Mouse (Mus musculus): ENCODE measurements around the gene Chrm4. TPM values are rescaled to one million over a fixed set of nuclear protein-coding genes. Genes with fewer than 3 reads are reported as not detected.

Chrm4 gene
- polyA plus RNA-seq, 1 experiment from 2014 or later, result 0.12 TPM

Small RNA genes lying within 50 kb of the gene (microRNA-seq; reads per million reads assigned to microRNA genes)
- gene Mir6999, result not detected

Other genes with a start within 250 kb of the Chrm4 start
- 20.6 and 21.6 TPM in 2 replicates for gene Atg13, start 216.7 kb upstream of the Chrm4 start, polyA plus RNA-seq (2016; fragmentation: Nextera tagmentation; extraction: Ambion mirVana)
- gene Harbi1, start 216.4 kb upstream of the Chrm4 start, polyA plus RNA-seq (2016; fragmentation: Nextera tagmentation; extraction: Ambion mirVana), result 22.9 and 23.2 TPM in 2 replicates
- gene Ambra1, start 197.1 kb upstream of the Chrm4 start, polyA plus RNA-seq (2016; fragmentation: Nextera tagmentation; extraction: Ambion mirVana), result 21.5 and 23.2 TPM in 2 replicates
- 1,773 and 1,865 TPM in 2 replicates for gene Mdk, start 5.0 kb downstream of the Chrm4 start, polyA plus RNA-seq (2016; fragmentation: Nextera tagmentation; extraction: Ambion mirVana)
- gene Gm9821, start 18.5 kb downstream of the Chrm4 start, polyA plus RNA-seq (2016; fragmentation: Nextera tagmentation; extraction: Ambion mirVana), result 0.44 and 0.52 TPM in 2 replicates
- 35.1 and 39.1 TPM in 2 replicates for gene Dgkz, start 48.6 kb downstream of the Chrm4 start, polyA plus RNA-seq (2016; fragmentation: Nextera tagmentation; extraction: Ambion mirVana)
- gene Creb3l1, start 97.3 kb downstream of the Chrm4 start, polyA plus RNA-seq (2016; fragmentation: Nextera tagmentation; extraction: Ambion mirVana), result 0.73 and 0.86 TPM in 2 replicates
- gene Phf21a, start 165.9 kb downstream of the Chrm4 start, polyA plus RNA-seq (2016; fragmentation: Nextera tagmentation; extraction: Ambion mirVana), result 38.3 and 42.7 TPM in 2 replicates

Measured in forebrain, embryonic 10.5 days (tissue).